ENCODE assay signal across 8 mouse cellular contexts in the genomic region with DNA sequence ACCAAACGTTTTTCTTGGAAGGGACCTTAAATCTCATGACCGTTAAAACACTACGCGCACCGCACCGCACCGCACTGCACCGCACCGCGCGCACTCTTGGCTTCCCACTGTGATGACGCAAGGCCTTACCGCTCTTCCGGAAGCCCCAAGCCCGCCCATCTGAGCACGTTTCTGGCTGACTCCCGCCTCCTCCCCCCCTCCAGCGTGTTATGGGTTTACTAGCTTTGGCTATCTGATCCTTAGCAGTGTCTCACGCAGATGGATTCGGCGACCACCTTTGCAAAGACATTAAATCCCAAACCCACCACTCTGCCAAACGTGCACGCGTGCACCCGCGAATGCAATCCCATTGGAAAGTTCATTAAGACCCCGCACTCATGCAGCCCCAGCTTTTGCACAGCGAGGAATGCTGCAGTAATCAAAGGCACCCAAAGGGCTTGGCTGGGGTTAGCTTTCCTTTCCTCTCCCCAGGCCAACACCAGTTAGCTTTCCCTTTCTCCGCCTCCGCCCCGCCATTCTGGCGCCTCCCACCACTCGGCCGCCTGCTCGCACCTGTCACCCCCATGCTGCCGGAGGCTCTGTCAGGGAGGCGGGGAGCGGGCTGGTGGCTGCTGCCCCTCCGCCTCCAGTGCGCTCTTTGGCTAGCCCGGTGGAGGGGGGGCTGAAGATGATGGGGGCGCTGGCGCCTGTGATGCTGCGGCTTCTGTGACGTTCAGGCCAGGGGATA. TPM values are rescaled to one million over a fixed set of nuclear protein-coding genes. Genes with fewer than 3 reads are reported as not detected.
DNase-seq lines count a peak whose midpoint lies in the region; ATAC-seq and TF ChIP-seq lines count a peak whose summit lies in the region.

A gene (minus strand): TSS at position 643 of the 727 bp plus-strand sequence.

- 1% methylated on average over 45 of the region's 45 CpGs for WGBS in cerebellum, adult 2 months
- under 1% methylated on average over 45 of the region's 45 CpGs for WGBS in hindbrain, embryonic 15.5 days

- peak; percentile 69 for TF ChIP-seq POLR2A in cerebellum, adult 2 months (IDR thresholded peaks at IDR 0.05; ENCODE audit: borderline replicate concordance, insufficient read depth, low read length)

- H3K4me3 ChIP-seq in cerebellum, adult 2 months (replicated peaks; ENCODE audit: insufficient read depth, low read depth, low read length): peak within 1 kb of the TSS; percentile 82
- peak within 1 kb of the TSS; percentile 59 for H3K4me3 ChIP-seq in hindbrain, embryonic 15.5 days

- peak within 1 kb of the TSS; percentile 84 for H3K9ac ChIP-seq in hindbrain, embryonic 15.5 days

- H3K9me3 ChIP-seq in hindbrain, embryonic 15.5 days: no peaks in the 10 kb centered on the region

- H3K4me1 ChIP-seq in cerebellum, adult 2 months (ENCODE audit: control insufficient read depth, insufficient read depth, low read length): peaks cover 15% of the 10 kb centered on the region
- H3K4me1 ChIP-seq in hindbrain, embryonic 15.5 days (replicated peaks): peaks cover 8% of the 10 kb centered on the region

- peak within 1 kb of the TSS; percentile 99 for H3K4me2 ChIP-seq in hindbrain, embryonic 15.5 days

- peaks cover 6% of the 10 kb centered on the region; the same call in 1 of the 2 replicates for H3K36me3 ChIP-seq in hindbrain, embryonic 15.5 days

- peak within 1 kb of the TSS; percentile 94 for H3K27ac ChIP-seq in cerebellum, adult 2 months (ENCODE audit: insufficient read depth, low read length)
- peak within 1 kb of the TSS; percentile 84 for H3K27ac ChIP-seq in hindbrain, embryonic 15.5 days (replicated peaks)

- peak; percentile 59 for DNase-seq in R1 (ENCODE audit: low read depth, low spot score)
- DNase-seq in cerebellum, adult 2 months: peak; percentile 87 to 88
- DNase-seq in left cerebral cortex, adult 8-10 months (ENCODE audit: low spot score in 2 of 2): peak; percentile 44 to 67
- DNase-seq in lung, postnatal 4 days: peak; percentile 62 to 67
- DNase-seq in right cerebral cortex, adult 18-20 months: peak; percentile 76
- DNase-seq in urinary bladder, postnatal 36 days (ENCODE audit: low spot score in 2 of 2): peak; percentile 30 to 43

- TF ChIP-seq CTCF in cerebellum, adult 2 months (IDR thresholded peaks at IDR 0.05; ENCODE audit: borderline replicate concordance, insufficient read depth, low read depth, low read length): no peak

- no peaks in the 10 kb centered on the region for H3K27me3 ChIP-seq in cerebellum, adult 2 months (ENCODE audit: control insufficient read depth, insufficient read depth, low read length)
- H3K27me3 ChIP-seq in hindbrain, embryonic 15.5 days: no peaks in the 10 kb centered on the region; the same call in 1 of the 2 replicates

- peak; percentile 76 for ATAC-seq in frontal cortex, adult (ENCODE audit: low TSS enrichment)
- peak; percentile 90 for ATAC-seq in hindbrain, embryonic 15.5 days (ENCODE audit: low FRiP score, low read depth)

RNA-seq across cellular contexts. Expression of the gene that starts here (rescaled TPM):
- polyA plus RNA-seq in cerebellum, adult 2 months (2012; rRNA removed): 2.7 and 3.2 TPM in 2 replicates
- 0.99 and 1.4 TPM in 2 replicates for polyA plus RNA-seq in hindbrain, embryonic 15.5 days (2015; fragmentation: Nextera tagmentation; extraction: Ambion mirVana)
- total RNA-seq in left cerebral cortex, adult 8-10 months (2022): 1 to 10 TPM in 3 of 4 experiments, under 1 TPM in 1; 0.67 to 2.3 (median 1.5) TPM

Comparison
In these comparisons a context has a peak if more than half of its experiments do, and no peak if none do; other contexts are left out.
1. Peak in every context shown above with its lines: DNase-seq, ATAC-seq, H3K4me3 ChIP-seq and H3K27ac ChIP-seq.
2. DNase-seq: peak in every context shown above with its lines; median percentile 88 in cerebellum, adult 2 months; 76 in right cerebral cortex, adult 18-20 months; 64 in lung, postnatal 4 days; 59 in R1; 56 in left cerebral cortex, adult 8-10 months; 36 in urinary bladder, postnatal 36 days.